Mouse (Mus musculus): ENCODE data around the gene Mmp15.

GRCm38 (mm10) chr8:95314707-95315106 is 37.4 kb upstream of the Mmp15 start:
- TF ChIP-seq CTCF (IDR thresholded peaks at IDR 0.05; ENCODE audit: extremely low read depth, insufficient read depth, low read length) (no peak), POLR2A (IDR thresholded peaks at IDR 0.05; ENCODE audit: extremely low read depth, insufficient read depth, low read length) (no peak)
